Mouse (Mus musculus) liver, adult 2 months (tissue): ENCODE data around the gene Cyth2.

Source experiments
- CTCF ChIP-seq: fragments of 200-500 bp; IDR thresholded peaks from 2 replicates; pipeline ENCODE4 v1.5.1; 2011; ENCODE audit warnings: low read depth, low read length, control low read depth
- POLR2A ChIP-seq: fragments of 200-500 bp; IDR thresholded peaks from 2 replicates; pipeline ENCODE4 v1.6.1; 2011; ENCODE audit warnings: low read length, control low read depth; ENCODE audit not compliant: insufficient read depth; ENCODE audit errors: extremely low read depth

GRCm38 (mm10) chr7:45814841-45815240 lies 460 bp upstream of the Cyth2 start:
- TF ChIP-seq CTCF: no peak
- no peak for TF ChIP-seq POLR2A
